Mouse (Mus musculus): ENCODE measurements around the gene Cpa5. TPM values are rescaled to one million over a fixed set of nuclear protein-coding genes. Genes with fewer than 3 reads are reported as not detected.

Cpa5 gene
- total RNA-seq, 2 experiments from 2014 or later: not detected

DNA sequence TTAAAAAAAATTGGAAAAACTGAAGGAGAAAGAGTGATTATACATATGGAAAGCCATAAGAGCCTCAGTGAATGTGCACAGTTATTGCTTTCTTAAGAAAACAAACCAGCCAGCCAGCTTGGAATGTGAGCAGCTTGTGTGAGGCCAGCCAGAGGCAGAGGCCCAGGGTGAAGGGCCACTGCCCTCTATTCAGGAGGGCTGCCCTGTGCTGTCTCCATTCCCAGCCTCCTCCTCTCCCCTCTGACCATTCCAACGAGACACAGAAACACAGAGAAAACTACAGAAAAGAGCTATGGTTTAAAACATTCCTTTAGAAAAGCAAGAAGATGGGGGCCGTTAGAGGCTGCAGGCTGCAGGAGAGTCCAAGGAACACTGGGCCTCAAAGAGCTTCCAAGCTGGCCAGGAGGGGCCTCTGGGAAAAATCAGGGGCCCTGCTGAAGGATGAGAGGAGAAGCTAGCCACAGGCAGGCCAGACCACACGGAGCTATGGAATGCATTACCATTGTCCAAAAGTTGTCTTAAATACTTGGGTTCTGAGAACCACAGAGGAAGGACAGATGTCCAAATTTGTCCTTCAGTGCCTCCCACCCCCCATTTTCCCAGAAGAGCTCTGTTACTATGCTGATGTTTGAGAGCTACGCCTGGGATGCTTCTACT, 25.5 kb downstream of the Cpa5 start:
- intact Hi-C loops (cut with DNase I): no loop called here

DNA sequence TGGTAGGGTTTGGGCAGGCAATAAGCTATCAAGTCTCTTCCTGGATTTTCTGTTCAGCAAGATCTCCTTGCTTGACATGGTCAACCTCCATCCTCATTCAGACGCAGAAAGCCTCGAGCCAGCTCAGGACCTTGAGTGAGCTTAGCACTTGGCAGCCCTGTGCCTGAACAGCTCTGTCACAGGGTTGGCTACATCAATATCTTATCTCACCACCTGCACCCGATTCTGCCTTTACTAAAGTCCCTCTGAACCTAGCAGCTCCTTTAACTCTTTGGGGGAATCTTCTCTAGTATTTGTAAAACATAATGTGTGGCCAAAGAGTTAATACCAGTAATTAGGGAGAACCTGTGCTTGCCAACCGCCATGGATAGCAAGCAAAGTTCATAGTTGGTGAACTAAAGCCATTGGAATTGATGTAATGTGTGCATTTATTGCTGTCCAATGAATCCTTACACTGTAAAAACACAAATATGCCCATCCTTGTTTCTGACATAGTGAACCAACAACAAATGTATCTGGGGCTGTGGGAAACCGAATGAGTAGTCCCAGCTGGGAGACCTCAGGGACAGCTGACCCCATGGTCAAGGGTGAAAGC, 28.0 kb downstream of the Cpa5 start, which contains the start of gene Cpa1:
TSS of gene Cpa1 (plus strand) at position 545 of the 595 bp plus-strand sequence.
- DNase-seq (ENCODE audit: low spot score in 2 of 2): no peak
- intact Hi-C loops (cut with DNase I): no loop called here

More for the DNA sequence above, 25.5 kb downstream of the Cpa5 start:
- DNase-seq (ENCODE audit: low spot score in 2 of 2): no peak

DNA sequence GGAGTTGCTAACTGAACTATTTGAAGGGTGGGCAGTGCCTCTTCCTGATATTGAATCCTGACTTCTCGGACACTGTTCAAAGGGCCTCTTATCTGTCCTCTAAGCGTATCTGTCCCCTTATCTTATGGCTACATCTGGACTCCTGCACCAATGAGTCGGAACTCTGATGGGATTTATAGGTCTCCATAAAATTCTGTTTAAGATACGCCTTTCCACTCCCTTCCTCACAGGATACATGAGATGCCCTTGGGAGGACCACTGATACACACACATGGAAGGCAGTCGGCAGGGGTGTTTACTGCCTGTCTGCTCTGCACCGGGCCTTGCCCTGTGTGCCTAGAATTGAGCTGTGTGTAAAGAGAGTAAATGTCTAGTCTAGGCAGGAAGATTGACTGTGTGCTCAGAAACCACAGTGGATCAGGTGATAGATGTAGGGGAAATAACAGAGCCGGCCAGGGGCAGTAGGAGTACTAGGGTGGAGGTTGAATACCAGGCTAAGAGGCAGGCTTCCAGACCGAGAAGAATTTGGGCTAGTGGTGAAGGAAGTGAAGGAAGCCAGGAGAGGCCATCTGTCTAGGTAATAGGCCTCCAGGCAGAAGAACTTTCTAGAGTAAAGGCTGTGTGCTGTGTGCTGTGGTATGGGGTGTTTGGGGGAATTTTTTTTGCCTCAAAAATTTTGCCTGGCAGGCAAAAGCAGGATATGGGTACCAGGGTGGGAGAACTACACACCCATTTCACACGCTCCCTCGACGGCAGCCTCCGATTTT, 33.1 kb downstream of the Cpa5 start:
- no peak for DNase-seq (ENCODE audit: low spot score in 2 of 2)
- intact Hi-C loops (cut with DNase I): no loop called here

DNA sequence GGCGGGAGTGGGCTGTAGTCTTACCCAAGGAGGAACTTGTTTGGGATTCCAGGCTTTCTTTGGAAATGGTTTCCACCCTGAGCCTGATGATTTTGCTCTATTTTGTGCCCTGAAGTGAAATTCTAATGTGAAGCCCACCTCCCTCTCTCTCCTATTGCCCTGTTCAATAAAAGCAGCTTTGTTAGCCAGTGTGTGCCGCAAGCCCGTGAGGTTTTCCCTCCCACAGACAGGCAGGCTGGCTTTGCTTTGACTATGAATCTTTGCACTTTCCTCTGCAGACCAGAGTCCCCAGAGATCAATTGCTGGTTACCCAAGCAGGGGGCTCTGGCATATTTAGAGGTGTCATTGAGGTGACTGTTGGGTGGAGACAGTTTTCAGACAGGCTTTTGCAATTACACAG, 33.7 kb downstream of the Cpa5 start:
- DNase-seq (ENCODE audit: low spot score in 2 of 2): no peak
- intact Hi-C loops (cut with DNase I): no loop called here

DNA sequence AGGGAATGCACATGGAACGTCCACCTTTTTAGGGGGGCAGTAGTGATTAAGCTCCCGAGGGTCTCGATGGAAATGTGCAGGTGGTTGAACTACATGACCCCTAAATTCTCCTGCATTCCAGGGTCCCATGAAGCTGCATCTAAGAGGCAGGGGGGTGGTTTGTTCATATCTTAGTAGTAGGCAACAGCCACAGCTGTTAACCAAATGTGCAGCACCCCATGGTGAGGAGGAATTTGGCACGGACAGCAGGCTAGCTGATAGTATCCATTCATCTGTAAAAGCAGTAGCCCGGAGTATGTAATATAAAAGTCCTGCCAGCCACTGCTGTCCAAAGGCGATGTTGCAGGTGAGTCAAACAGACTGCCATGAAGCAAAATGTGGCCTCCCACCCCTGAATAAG, 34.6 kb downstream of the Cpa5 start:
- intact Hi-C loops (cut with DNase I): no loop called here
- DNase-seq (ENCODE audit: low spot score in 2 of 2): no peak

DNA sequence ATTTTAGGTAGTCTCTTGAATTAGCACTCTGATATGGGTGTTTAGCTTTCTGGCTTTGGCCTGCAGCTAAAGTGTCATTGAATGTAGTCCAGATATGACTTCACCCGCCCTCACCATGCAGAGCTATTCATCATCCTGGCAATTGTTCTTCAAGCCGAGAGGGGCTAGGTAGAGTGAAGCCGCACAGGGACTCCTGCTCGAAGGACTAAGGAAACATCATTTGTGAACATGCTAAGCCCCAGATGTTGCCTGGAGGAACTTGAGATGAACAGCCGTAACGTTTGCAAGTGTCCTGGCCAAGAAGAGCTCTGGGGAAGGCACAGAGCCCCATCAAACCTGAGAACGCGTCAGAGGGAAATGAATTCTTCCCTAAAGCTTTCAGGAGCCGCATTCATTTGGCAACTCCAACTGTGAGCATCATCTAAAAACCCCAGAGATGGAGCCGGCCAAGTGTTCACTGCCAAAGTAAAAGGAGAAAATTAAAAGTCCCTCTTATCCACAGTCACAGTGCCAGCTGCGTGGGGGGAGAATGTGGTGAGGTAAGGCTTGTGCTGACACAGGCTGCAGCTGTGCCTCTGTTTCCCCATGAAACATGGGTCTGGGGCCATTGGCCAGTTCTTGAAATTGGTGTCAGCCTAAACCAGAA, 39.0 kb downstream of the Cpa5 start:
- intact Hi-C loops (cut with DNase I): no loop called here
- peak; percentile 25 to 43 for DNase-seq (ENCODE audit: low spot score in 2 of 2)

DNA sequence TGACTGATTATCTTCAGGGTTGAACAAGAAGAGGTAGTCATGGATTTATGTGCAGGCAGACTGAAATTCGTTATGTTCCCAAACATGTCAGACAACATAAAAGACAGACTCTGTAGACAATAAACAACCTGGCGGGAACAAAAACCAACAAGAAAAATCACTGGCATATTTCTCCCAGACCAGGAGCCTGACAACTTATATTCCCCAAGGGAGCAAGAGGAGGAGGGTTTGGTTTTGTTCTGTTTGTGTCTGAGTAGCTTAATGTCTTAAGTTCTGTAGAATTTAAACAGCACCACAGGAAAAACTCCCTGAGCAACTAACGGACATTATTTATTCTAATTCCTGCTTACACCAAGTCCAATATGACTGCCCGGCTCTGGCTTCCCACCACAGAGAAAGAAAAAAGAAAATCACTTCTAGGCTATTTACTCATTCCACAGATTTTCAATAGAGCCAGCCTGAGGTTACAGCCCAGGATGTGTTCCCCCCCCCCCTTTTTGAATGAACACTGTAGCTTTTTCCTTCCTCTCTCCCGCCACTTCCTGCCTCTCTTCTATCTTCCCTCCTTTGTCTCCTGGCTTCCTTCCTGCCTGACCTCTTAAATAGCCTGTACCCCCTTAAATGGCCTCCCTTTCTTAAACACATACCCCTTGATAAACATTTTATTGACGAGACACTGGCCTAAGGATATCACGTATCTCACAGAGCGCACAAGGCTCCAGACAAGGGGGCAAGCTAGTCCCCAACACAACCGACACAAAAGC, 41.8 kb downstream of the Cpa5 start:
- no peak for DNase-seq (ENCODE audit: low spot score in 2 of 2)
- intact Hi-C loops (cut with DNase I): no loop called here

DNA sequence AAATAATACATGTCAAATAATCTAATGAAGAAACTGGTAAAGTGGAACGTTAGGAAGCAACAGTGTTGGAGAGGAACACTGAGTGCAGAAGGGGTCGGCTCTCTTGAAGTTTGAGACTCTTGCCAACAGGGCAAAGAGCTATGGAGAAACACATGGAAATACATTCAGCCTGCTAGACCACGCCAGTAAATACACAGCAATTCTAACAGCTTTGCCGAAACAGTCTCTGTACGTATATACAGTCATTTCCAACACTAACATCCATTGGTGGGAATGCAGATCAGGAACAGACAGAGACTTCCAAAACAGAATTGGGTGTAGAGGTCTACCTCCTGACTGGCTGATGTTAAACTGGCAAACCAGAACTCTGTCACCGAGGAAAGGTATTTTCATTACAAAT, 42.7 kb downstream of the Cpa5 start:
- intact Hi-C loops (cut with DNase I): no loop called here
- no peak for DNase-seq (ENCODE audit: low spot score in 2 of 2)

DNA sequence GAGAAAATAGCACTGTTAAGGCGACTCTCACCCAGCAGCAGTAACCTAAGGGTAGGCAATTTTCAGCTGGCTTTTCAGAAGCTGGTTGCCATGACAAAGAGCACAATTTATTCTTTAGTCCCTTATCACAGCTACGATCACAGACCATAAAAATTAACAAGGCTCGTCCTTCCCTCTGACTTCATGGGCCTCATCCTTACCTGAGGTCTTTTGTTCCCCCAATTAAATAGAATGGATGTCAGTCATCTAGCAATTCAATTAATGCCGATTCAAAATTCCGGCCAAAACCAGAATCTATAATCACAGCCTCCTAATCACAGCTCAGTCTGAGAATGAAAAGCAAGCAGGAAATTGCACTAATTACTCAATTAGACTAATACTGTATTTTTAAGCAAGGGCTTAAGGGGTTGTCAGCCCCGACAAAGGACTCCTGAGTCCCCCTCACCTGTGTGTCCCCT, 43.6 kb downstream of the Cpa5 start:
- intact Hi-C loops (cut with DNase I): no loop called here
- no peak for DNase-seq (ENCODE audit: low spot score in 2 of 2)

DNA sequence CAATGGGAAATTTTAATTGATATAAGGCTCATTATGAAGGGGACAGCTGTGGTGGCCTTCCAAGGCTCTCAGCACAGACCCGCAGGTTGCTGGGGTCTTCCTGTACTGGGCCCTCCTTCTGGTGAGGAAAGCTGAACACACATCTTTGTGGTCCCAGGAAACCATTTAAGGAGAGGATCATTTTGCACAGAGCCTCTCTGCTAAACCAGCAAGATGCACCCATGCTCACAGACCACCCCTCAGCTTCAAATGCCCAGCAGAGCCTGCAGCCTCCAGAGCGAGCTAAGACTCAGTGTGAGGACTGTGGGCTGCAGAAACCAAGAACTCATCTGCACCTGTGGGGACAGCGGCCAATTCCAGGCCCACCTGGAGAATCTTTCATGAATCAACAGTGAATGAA, 44.1 kb downstream of the Cpa5 start:
- intact Hi-C loops (cut with DNase I): no loop called here

DNA sequence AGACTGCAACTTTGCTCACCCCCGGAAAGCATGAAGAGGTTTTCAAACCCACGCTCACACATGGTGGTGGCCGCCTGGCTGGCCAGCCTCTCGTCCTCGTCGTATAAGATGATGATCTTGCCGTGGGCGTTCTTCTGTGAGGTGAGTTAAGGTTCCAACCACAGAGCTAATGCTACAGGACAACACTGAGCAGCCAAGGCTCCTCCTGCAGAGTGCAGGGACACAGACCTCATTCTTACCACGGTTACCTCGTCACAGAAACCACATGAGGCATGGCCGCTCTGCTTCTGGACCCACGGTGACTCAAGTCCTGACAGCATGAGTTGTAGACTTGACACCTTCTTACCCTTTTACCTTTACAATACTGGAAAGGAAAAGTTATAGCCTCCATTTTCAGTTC, 46.5 kb downstream of the Cpa5 start:
- no peak for DNase-seq (ENCODE audit: low spot score in 2 of 2)
- intact Hi-C loops (cut with DNase I): no loop called here

More for the DNA sequence above, 44.1 kb downstream of the Cpa5 start:
- no peak for DNase-seq (ENCODE audit: low spot score in 2 of 2)

DNA sequence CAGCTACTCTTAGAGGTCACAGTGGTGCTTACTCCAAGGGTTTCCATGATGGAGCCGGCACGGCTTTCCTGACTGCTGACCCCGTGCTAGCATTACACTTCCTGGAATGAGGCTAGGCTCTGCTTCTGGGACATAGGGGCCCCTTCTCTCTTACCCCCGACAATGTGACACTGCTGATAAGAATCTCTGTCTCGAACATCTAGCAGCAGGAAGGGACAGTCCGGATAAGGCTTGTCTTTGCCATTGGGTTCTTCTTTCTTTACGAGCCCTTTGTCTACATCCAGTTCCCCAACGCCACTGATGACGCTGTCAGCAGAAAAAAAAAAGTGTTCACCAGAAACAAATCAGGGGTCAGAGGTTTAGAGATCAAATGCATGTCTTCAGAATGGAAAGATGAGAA, 47.8 kb downstream of the Cpa5 start:
- DNase-seq (ENCODE audit: low spot score in 2 of 2): no peak
- intact Hi-C loops (cut with DNase I): no loop called here

DNA sequence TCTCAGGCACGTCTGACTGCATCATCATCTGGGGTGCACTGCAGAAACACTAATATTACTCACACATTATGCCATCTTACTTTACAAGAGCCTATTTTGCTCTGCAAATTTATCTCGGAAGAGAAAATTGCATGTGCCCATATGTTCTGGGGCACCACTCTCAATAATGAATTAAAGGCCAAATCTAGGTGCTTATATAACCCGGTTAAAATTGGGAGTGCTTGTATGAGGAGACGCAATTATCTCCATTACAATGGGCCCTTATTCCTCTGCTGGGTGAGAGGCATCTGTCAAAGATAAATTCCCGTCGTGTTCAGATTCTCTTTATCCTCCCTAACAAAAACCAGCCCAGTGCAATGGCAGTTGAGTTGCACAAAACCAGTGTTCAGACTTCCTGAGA, 54.0 kb downstream of the Cpa5 start:
- intact Hi-C loops (cut with DNase I): no loop called here
- DNase-seq (ENCODE audit: low spot score in 2 of 2): no peak

DNA sequence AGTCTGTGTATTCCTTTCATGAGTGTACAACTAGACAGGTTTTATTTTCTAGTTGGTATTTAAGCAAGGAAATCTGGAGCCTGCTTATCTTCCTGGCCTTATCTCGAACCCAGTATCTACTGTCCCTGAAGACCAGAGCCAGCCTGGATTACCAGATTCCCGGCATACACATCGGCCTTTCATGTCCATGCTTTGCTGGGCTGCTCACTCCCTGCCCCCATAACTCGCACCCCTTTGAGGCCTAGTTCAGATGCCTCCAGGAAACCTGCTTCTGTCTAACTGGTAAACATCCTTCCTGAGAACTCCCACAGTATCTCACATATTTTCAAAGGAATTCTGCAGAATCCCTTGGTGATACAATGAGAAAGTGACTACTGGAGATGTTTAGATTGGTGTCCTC, 54.5 kb downstream of the Cpa5 start:
- DNase-seq (ENCODE audit: low spot score in 2 of 2): no peak
- intact Hi-C loops (cut with DNase I): no loop called here

DNA sequence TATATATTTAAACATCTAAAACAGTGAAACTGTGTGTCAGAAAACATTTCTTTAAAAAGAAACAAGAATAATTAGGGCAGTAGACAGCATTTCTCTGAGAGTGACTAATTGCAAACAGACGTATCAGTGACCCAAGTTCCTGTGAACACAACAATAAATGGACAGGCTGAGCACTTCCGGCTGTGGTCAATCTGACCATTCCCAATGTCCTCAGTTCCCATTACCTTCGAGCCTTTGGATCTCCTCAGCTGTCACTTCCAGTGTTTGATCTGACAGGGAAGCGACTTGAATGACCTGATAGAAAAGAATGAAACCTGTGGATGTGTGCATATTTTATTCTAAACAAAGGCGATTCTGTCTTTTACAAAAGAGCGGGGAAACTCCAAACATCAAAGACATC, 55.2 kb downstream of the Cpa5 start:
- intact Hi-C loops (cut with DNase I): no loop called here
- no peak for DNase-seq (ENCODE audit: low spot score in 2 of 2)

DNA sequence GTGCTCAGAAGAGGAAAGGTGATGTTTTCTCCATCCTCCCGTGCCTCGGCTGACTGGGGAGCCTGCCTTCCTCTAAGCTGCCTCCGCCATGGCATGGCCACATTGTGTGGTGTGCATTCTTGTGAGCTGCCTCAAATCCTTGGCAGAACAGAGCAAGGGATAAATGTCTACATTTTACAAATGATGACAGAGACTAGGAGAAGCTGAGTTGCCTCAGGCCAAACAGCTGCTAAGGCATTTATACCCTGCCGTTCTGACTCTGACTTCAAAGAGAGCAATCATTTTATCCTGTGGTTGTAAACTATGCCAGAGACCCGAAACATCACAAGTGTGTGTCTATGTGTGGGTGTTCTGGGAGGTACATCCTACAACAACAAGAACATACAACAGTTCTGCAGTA, 56.8 kb downstream of the Cpa5 start:
- intact Hi-C loops (cut with DNase I): no loop called here
- no peak for DNase-seq (ENCODE audit: low spot score in 2 of 2)

DNA sequence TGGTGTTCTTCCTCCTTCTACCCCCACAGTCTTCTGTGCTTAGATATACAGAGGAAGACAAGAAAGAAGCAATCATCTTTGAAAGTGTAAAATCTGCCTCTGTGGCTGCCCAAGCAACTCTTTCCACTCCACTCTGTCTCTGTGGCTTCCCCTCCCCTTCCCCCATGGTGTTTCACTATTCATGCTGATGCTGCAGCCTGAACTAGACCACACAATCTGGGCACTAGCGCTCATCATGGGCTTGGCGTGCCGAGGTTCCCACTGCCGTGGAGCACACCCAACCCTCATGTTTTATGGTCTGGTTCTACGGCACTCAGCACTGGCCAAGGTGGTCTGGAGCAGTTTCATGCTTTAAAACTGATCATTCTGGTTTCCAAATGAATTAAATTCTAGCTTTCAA, 60.9 kb downstream of the Cpa5 start:
- no peak for DNase-seq (ENCODE audit: low spot score in 2 of 2)
- intact Hi-C loops (cut with DNase I): no loop called here

DNA sequence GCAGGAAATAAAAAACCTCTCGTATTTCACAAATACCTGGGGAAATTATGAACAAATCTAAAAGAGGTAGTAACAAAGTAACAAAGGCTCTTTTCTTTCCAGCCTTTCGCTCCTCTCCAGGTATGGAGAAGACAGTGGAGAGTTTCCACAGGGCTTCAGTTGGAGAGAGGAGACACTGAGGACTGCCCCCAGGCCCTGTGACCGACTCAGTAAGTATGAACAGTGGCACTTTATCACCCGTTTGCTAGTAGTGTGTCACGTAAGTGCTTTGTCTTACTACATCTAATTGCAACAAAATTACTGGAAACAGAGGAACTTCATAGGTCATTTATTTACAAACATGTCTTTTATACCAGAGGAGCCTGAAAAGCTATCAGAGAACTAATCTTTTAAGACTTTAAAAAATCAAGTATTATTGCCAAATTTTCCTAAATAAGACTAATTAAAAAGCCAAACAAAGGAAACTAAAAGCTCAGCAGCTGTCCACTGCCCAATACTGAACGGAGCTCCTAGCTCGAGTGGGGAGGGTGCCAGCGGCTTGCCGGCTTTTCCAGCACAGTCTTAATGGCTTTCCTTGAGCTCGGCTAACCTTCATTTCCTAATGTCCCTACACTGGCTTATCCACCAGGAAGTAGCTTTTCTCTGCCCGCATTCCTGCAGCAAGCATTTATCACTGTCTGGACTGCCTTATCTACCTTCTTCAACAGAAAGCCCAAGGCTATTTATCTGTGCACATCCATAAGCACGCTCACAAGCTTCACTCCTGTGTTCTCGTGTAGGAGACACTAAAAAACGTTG, 63.2 kb downstream of the Cpa5 start:
- intact Hi-C loops (cut with DNase I): no loop called here
- DNase-seq (ENCODE audit: low spot score in 2 of 2): no peak

DNA sequence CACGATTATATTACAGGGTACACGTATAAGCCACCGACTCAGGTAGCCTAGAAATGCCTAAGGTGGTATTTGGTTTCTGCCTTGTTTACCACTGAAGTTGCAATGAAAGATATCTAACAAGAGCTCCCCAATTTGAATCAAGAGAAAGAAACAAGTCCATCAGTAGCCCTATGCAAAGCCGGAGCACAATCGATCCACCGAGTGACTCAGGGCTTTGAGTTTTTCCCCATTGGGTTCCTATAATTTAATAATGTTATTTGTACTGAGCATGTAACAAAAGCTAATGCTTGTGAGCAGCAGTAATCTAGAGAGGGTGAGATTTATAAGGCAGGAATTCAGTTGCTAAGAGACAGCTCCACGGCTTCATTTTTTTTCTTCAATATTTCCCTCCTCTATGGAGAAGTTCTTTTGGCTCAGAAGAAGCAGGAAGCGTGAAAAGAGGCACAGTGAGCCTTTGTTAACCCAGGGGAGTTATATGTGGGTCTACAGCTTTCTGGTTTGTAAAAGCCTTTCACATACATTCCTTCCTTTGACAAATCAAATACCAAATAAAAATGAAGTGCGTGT, 64.0 kb downstream of the Cpa5 start:
- intact Hi-C loops (cut with DNase I): no loop called here

More for the DNA sequence above, 64.0 kb downstream of the Cpa5 start:
- DNase-seq (ENCODE audit: low spot score in 2 of 2): no peak
